Mouse (Mus musculus): ENCODE data around the gene Rnf157. TPM values are rescaled to one million over a fixed set of nuclear protein-coding genes. Genes with fewer than 3 reads are reported as not detected.

The Rnf157 gene
- total and polyA plus RNA-seq, 3 experiments: 8.7 to 39.3 (median 10.9) TPM

DNA sequence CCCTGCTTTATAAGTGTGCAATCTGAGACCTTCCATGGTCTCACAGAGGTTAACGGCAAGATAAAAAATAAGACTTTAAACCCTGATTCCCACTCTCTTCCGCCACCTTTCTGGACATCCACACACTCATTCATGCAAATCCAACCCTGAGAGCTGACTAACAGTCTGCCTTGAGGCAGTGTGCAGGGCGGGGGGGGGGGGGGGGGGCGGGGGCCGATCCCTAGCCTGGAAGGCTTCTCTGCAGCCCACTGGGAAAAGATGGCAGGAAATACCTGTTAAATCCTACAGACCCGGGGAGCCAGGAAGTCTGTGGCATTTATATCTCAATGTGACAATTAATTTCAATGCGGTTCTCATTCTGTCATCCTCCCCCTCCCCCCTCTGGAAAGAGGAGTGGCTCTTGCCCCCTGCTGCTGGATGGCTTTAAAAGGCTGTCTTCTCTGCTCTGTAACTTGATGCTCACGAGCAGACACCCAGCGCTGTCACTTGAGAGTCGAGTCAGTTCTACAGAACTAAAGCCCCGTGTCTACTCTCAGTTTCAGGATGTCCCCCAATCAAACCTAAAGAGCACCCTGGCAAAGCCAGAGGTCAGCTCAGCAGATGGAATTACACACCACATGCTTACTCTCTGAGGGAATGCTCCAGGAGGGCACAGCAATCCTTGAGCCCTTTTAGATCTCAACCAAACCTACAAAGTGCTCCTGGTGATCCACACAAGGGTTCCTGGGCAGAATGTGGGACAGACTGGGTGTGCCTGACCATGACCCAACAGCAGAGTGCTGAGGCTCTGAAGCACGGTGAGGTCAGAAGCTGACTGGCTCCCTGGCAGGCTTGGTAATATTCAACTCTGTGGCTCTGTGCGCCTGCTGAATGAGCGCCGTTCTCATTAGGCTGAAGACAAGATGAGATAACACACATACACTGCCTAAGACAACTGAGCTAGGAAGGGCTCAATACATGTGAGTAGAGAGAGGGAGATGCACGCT, 25.5 kb downstream of the Rnf157 start:
- peak overlapping the region; percentile 52 for H3K4me2 ChIP-seq (ENCODE audit: insufficient read depth, low read depth, poor library complexity, severe bottlenecking)
- dilution Hi-C loops (cut with MboI; ENCODE audit: extremely low pct_ligation_motif_present, extremely low pct_unique_long_range_greater_than_20kb, low sequenced_read_pairs): no loop called here

DNA sequence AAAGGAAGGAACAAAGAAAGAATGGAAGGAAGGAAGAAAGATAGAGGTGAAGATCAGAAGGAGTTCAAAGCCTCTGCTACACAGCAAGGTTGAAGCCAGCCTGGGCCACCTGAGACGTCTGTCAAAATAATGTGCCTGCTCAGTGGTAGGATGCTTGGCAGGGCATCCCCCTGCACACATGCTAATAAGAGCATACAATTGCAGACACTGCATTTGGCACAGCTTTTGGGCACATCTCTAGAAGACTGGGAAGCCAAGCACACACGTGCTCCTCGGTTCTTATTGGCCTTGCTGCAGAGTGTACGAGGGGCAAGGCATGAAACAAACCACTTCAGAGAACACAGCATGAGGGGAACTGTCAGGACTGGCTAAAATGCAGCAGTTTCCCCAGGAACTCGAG, 26.8 kb downstream of the Rnf157 start:
- DNase-seq (ENCODE audit: extremely low read depth): no peak
- Histone ChIP-seq H3K27me3 (replicated peaks) (no peaks in the 10 kb centered on the region), H3K9me3 (replicated peaks; ENCODE audit: low read length) (no peaks in the 10 kb centered on the region), H3K79me2 (replicated peaks; ENCODE audit: control insufficient read depth, extremely low read depth, insufficient read depth, poor library complexity, severe bottlenecking) (peaks cover 5% of the 10 kb centered on the region; the same call in 1 of the 2 replicates), H3K4me2 (ENCODE audit: insufficient read depth, low read depth, poor library complexity, severe bottlenecking) (no peak overlapping the region), H3K27ac (ENCODE audit: insufficient read depth, low read depth) (no peak overlapping the region), H3K36me3 (replicated peaks in 1 of 2; ENCODE audit: control insufficient read depth in 1 of 2, insufficient read depth in 1 of 2, low read length in 1 of 2) (peaks cover 0 to 3% of the 10 kb centered on the region in 2 experiments), H3K4me3 (replicated peaks in 1 of 3; ENCODE audit: low read depth in 2 of 3, low read length in 2 of 3, poor library complexity in 1 of 3) (no peak overlapping the region), H3K4me1 (ENCODE audit: control insufficient read depth in 1 of 2, insufficient read depth in 2 of 2) (peaks cover 21 to 43% of the 10 kb centered on the region in 2 experiments), H3K9ac (ENCODE audit: insufficient read depth, low read depth) (no peak overlapping the region)
- in situ Hi-C loops (cut with MboI; ENCODE audit: low pct_ligation_motif_present, low pct_unique_long_range_greater_than_20kb, low sequenced_read_pairs) (no loop called here), dilution Hi-C loops (cut with MboI; ENCODE audit: extremely low pct_ligation_motif_present, extremely low pct_unique_long_range_greater_than_20kb, low sequenced_read_pairs) (no loop called here)
- no peak for TF ChIP-seq IRF4 (IDR thresholded peaks at IDR 0.05; ENCODE audit: low read depth, low read length)
- TF ChIP-seq JUND (conservative IDR thresholded peaks at IDR 0.05; ENCODE audit: low read depth, low read length): no peak

More for the DNA sequence above, 25.5 kb downstream of the Rnf157 start:
- DNase-seq (ENCODE audit: extremely low read depth): peak; percentile 76
- Histone ChIP-seq H3K9me3 (replicated peaks; ENCODE audit: low read length) (no peaks in the 10 kb centered on the region), H3K36me3 (replicated peaks in 1 of 2; ENCODE audit: control insufficient read depth in 1 of 2, insufficient read depth in 1 of 2, low read length in 1 of 2) (peaks cover 0 to 3% of the 10 kb centered on the region in 2 experiments), H3K4me3 (replicated peaks in 1 of 3; ENCODE audit: low read depth in 2 of 3, low read length in 2 of 3, poor library complexity in 1 of 3) (peak overlapping the region in 1 of 3 experiments; percentile 15), H3K9ac (ENCODE audit: insufficient read depth, low read depth) (peak overlapping the region; percentile 54), H3K27me3 (replicated peaks) (no peaks in the 10 kb centered on the region), H3K4me1 (ENCODE audit: control insufficient read depth in 1 of 2, insufficient read depth in 2 of 2) (peaks cover 20 to 36% of the 10 kb centered on the region in 2 experiments), H3K27ac (ENCODE audit: insufficient read depth, low read depth) (peak overlapping the region; percentile 95), H3K79me2 (replicated peaks; ENCODE audit: control insufficient read depth, extremely low read depth, insufficient read depth, poor library complexity, severe bottlenecking) (peaks cover 5% of the 10 kb centered on the region; the same call in 1 of the 2 replicates)
- in situ Hi-C loops (cut with MboI; ENCODE audit: low pct_ligation_motif_present, low pct_unique_long_range_greater_than_20kb, low sequenced_read_pairs): no loop called here
- TF ChIP-seq CHD2 (IDR thresholded peaks at IDR 0.05; ENCODE audit: low read length): peak; percentile 82
- TF ChIP-seq ETS1 (conservative IDR thresholded peaks at IDR 0.05; ENCODE audit: low read depth, low read length): peak; percentile 74
- peak; percentile 24; the same call in 1 of the 2 replicates for TF ChIP-seq MAFK (IDR thresholded peaks at IDR 0.05; ENCODE audit: insufficient replicate concordance, low read length)
- no peak for TF ChIP-seq ZC3H11A (IDR thresholded peaks at IDR 0.05; ENCODE audit: low read depth, low read length)
- TF ChIP-seq BHLHE40 (IDR thresholded peaks at IDR 0.05; ENCODE audit: low read depth, low read length): peak; percentile 96
- peak; percentile 82 for TF ChIP-seq MEF2A (IDR thresholded peaks at IDR 0.05; ENCODE audit: borderline replicate concordance, low read depth, low read length)
- peak; percentile 89 for TF ChIP-seq RCOR1 (conservative IDR thresholded peaks at IDR 0.05; ENCODE audit: low read depth, low read length)
- peak; percentile 98 for TF ChIP-seq MAZ (IDR thresholded peaks at IDR 0.05; ENCODE audit: low read depth, low read length)
- peak; percentile 72 for TF ChIP-seq TCF12 (IDR thresholded peaks at IDR 0.05; ENCODE audit: low read depth, low read length)
- peak; percentile 79 for TF ChIP-seq SIN3A (IDR thresholded peaks at IDR 0.05; ENCODE audit: low read length)
- peak; percentile 76 for TF ChIP-seq IRF4 (IDR thresholded peaks at IDR 0.05; ENCODE audit: low read depth, low read length)
- TF ChIP-seq RAD21 (IDR thresholded peaks at IDR 0.05; ENCODE audit: low read depth, low read length): peak; percentile 7; the same call in 1 of the 2 replicates
- TF ChIP-seq CHD1 (IDR thresholded peaks at IDR 0.05; ENCODE audit: low read depth, low read length): peak; percentile 59; the same call in 1 of the 2 replicates
- peak; percentile 85 for TF ChIP-seq POLR2A (IDR thresholded peaks at IDR 0.05; ENCODE audit: low read depth, low read length)
- peak; percentile 39; the same call in 1 of the 2 replicates for TF ChIP-seq ELF1 (IDR thresholded peaks at IDR 0.05; ENCODE audit: low read depth, low read length)
- TF ChIP-seq MAX (IDR thresholded peaks at IDR 0.05; ENCODE audit: low read length): peak; percentile 60; the same call in 1 of the 2 replicates
- peak; percentile 71 for TF ChIP-seq MYC (IDR thresholded peaks at IDR 0.05; ENCODE audit: low read depth, low read length)
- peak; percentile 36; the same call in 1 of the 2 replicates for TF ChIP-seq HCFC1 (IDR thresholded peaks at IDR 0.05; ENCODE audit: low read depth, low read length)
- TF ChIP-seq NELFE (IDR thresholded peaks at IDR 0.05; ENCODE audit: low read depth, low read length): peak; percentile 72
- peak; percentile 80; the same call in 1 of the 2 replicates for TF ChIP-seq ZMIZ1 (IDR thresholded peaks at IDR 0.05; ENCODE audit: low read depth, low read length)
- TF ChIP-seq TBP (conservative IDR thresholded peaks at IDR 0.05; ENCODE audit: low read depth, low read length): peak; percentile 95
- TF ChIP-seq KAT2A (IDR thresholded peaks at IDR 0.05; ENCODE audit: insufficient replicate concordance, low read length): no peak
- no peak for TF ChIP-seq GABPA (IDR thresholded peaks at IDR 0.05; ENCODE audit: insufficient replicate concordance, low read depth, low read length)
- TF ChIP-seq UBTF (IDR thresholded peaks at IDR 0.05; ENCODE audit: low read depth, low read length): no peak
- TF ChIP-seq EP300 (IDR thresholded peaks at IDR 0.05; ENCODE audit: low read length): peak; percentile 71
- TF ChIP-seq JUN (IDR thresholded peaks at IDR 0.05; ENCODE audit: insufficient read depth, low read depth, low read length): no peak
- peak in 1 of 2 experiments; percentile 10; a peak in 1 of 4 replicates for TF ChIP-seq CTCF (conservative IDR thresholded peaks at IDR 0.05 in 1 of 2, IDR thresholded peaks at IDR 0.05 in 1 of 2; ENCODE audit: low read depth in 2 of 2, low read length in 2 of 2)
- peak; percentile 82 for TF ChIP-seq MXI1 (IDR thresholded peaks at IDR 0.05; ENCODE audit: low read depth, low read length)
- no peak for TF ChIP-seq USF2 (conservative IDR thresholded peaks at IDR 0.05; ENCODE audit: low read depth, low read length)

All from CH12.LX (cell line).